Mouse (Mus musculus): ENCODE data around the gene 1810065E05Rik.

GRCm38 (mm10) chr11:58452759-58453158 lies 31.8 kb downstream of the 1810065E05Rik start, which contains the start of gene Lypd9:
- TF ChIP-seq MYOG (IDR thresholded peaks at IDR 0.05; ENCODE audit: control insufficient read depth, extremely low read depth, insufficient read length) (no peak), CTCF (IDR thresholded peaks at IDR 0.05; ENCODE audit: control insufficient read depth, insufficient read depth, insufficient read length) (no peak), USF1 (IDR thresholded peaks at IDR 0.05; ENCODE audit: low read depth) (no peak), MYOD1 (IDR thresholded peaks at IDR 0.05; ENCODE audit: control insufficient read depth, insufficient read length, low read depth) (no peak), MAX (IDR thresholded peaks at IDR 0.05) (no peak), CEBPB (IDR thresholded peaks at IDR 0.05; ENCODE audit: low read depth) (no peak), FOSL1 (IDR thresholded peaks at IDR 0.05; ENCODE audit: insufficient read depth, low read length, poor library complexity, severe bottlenecking) (no peak)
